7 mouse cellular contexts compared by ENCODE assay signal in the genomic region with DNA sequence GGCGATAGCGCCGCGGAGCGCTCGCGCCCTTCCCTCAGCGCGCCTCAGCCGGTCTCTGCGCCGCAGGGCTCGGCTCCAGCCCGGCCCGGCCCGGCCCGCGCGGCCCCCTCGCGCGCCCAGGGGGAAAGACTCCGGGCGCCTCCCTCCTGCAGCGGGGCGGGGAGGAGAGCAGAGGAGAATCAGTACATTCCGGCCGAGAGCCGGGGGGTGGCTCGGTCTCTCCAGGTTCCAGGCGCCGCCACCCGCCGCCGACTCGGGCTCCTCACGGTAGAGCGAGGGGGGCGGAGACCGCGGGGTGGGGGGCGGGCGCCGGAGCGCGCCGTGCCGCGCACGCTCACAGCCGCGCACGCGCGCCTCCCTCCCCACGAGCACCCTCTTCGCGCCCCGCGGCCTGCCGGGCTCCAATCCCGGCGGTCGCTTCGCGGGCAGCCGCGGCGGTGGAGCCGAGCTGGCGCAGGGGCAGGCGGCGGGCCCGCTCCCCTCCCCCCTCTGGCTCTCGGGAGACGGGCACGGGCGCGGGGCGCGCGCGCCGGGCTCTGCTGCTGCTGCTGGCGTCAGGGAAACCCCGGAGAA. TPM values are rescaled to one million over a fixed set of nuclear protein-coding genes. Genes with fewer than 3 reads are reported as not detected.
DNase-seq lines count a peak whose midpoint lies in the region; ATAC-seq and TF ChIP-seq lines count a peak whose summit lies in the region.

A gene (minus strand): TSS at position 283 of the 573 bp plus-strand sequence.

- peaks cover 11% of the 10 kb centered on the region for H3K4me1 ChIP-seq in bone marrow macrophage, adult 2 months (ENCODE audit: control insufficient read depth, insufficient read depth, low read length)
- peaks cover 22% of the 10 kb centered on the region for H3K4me1 ChIP-seq in embryonic facial prominence, embryonic 13.5 days
- peaks cover 13% of the 10 kb centered on the region; the same call in 1 of the 2 replicates for H3K4me1 ChIP-seq in kidney, embryonic 14.5 days (ENCODE audit: control insufficient read depth, insufficient read depth, low read length)
- H3K4me1 ChIP-seq in limb, embryonic 13.5 days: peaks cover 37% of the 10 kb centered on the region
- peaks cover 5% of the 10 kb centered on the region for H3K4me1 ChIP-seq in testis, adult 2 months (ENCODE audit: control insufficient read depth, insufficient read depth, low read length)

- H3K27ac ChIP-seq in bone marrow macrophage, adult 2 months (ENCODE audit: insufficient read depth, low read depth, low read length): peak within 1 kb of the TSS; percentile 91
- H3K27ac ChIP-seq in embryonic facial prominence, embryonic 13.5 days: peak within 1 kb of the TSS; percentile 100
- H3K27ac ChIP-seq in kidney, embryonic 14.5 days (ENCODE audit: low read depth, low read length): peak within 1 kb of the TSS; percentile 99
- peak within 1 kb of the TSS; percentile 100 for H3K27ac ChIP-seq in limb, embryonic 13.5 days
- peak within 1 kb of the TSS; percentile 91 for H3K27ac ChIP-seq in testis, adult 2 months (ENCODE audit: control insufficient read depth, insufficient read depth, low read depth, low read length)

- no peaks in the 10 kb centered on the region for H3K36me3 ChIP-seq in embryonic facial prominence, embryonic 13.5 days
- H3K36me3 ChIP-seq in kidney, embryonic 14.5 days (ENCODE audit: control insufficient read depth, insufficient read depth, low read length): no peaks in the 10 kb centered on the region
- H3K36me3 ChIP-seq in limb, embryonic 13.5 days: no peaks in the 10 kb centered on the region
- no peaks in the 10 kb centered on the region for H3K36me3 ChIP-seq in testis, adult 2 months (ENCODE audit: control insufficient read depth, insufficient read depth, low read length)

- peak within 1 kb of the TSS; percentile 63 for H3K4me3 ChIP-seq in bone marrow macrophage, adult 2 months (ENCODE audit: insufficient read depth, low read length)
- H3K4me3 ChIP-seq in embryonic facial prominence, embryonic 13.5 days: peak within 1 kb of the TSS; percentile 95
- peak within 1 kb of the TSS; percentile 94 for H3K4me3 ChIP-seq in kidney, embryonic 14.5 days (ENCODE audit: low read length)
- H3K4me3 ChIP-seq in limb, embryonic 13.5 days: peak within 1 kb of the TSS; percentile 97
- H3K4me3 ChIP-seq in testis, adult 2 months (ENCODE audit: control insufficient read depth, low read depth, low read length): peak within 1 kb of the TSS; percentile 69

- ATAC-seq in embryonic facial prominence, embryonic 13.5 days (ENCODE audit: insufficient number of reproducible peaks, insufficient read depth, low FRiP score, low TSS enrichment, low read depth): peak; percentile 93
- peak; percentile 91 for ATAC-seq in kidney, embryonic 14.5 days (ENCODE audit: low FRiP score, low TSS enrichment)
- peak; percentile 92 for ATAC-seq in limb, embryonic 13.5 days (ENCODE audit: low FRiP score, low read depth)

- DNase-seq in heart, adult 8-10 months (ENCODE audit: low spot score): peak; percentile 73
- DNase-seq in neural tube, embryonic 10.5 days (ENCODE audit: extremely low spot score, low spot score): peak; percentile 94

- H3K27me3 ChIP-seq in embryonic facial prominence, embryonic 13.5 days: no peaks in the 10 kb centered on the region
- no peaks in the 10 kb centered on the region for H3K27me3 ChIP-seq in kidney, embryonic 14.5 days (ENCODE audit: control insufficient read depth, insufficient read depth, low read length)
- no peaks in the 10 kb centered on the region for H3K27me3 ChIP-seq in limb, embryonic 13.5 days
- H3K27me3 ChIP-seq in testis, adult 2 months (ENCODE audit: control insufficient read depth, insufficient read depth, low read length): no peaks in the 10 kb centered on the region

- no peak for TF ChIP-seq CTCF in bone marrow macrophage, adult 2 months (IDR thresholded peaks at IDR 0.05; ENCODE audit: low read depth, low read length)
- TF ChIP-seq CTCF in testis, adult 2 months (IDR thresholded peaks at IDR 0.05; ENCODE audit: control insufficient read depth, insufficient read depth, insufficient replicate concordance, low read depth, low read length): no peak

- H3K4me2 ChIP-seq in embryonic facial prominence, embryonic 13.5 days: peak within 1 kb of the TSS; percentile 76
- peak within 1 kb of the TSS; percentile 49 for H3K4me2 ChIP-seq in kidney, embryonic 14.5 days (replicated peaks; ENCODE audit: low read depth, low read length)
- peak within 1 kb of the TSS; percentile 84 for H3K4me2 ChIP-seq in limb, embryonic 13.5 days (replicated peaks)

- TF ChIP-seq POLR2A in bone marrow macrophage, adult 2 months (IDR thresholded peaks at IDR 0.05; ENCODE audit: borderline replicate concordance, low read depth, low read length): no peak
- peak; percentile 58; the same call in 1 of the 2 replicates for TF ChIP-seq POLR2A in testis, adult 2 months (IDR thresholded peaks at IDR 0.05; ENCODE audit: control insufficient read depth, low read depth, low read length)

- 0% methylated on average over 40 of the region's 86 CpGs for WGBS in embryonic facial prominence, embryonic 13.5 days
- under 1% methylated on average over 51 of the region's 86 CpGs for WGBS in kidney, embryonic 14.5 days
- under 1% methylated on average over 39 of the region's 86 CpGs for WGBS in limb, embryonic 13.5 days

- peak within 1 kb of the TSS; percentile 97 for H3K9ac ChIP-seq in embryonic facial prominence, embryonic 13.5 days
- peak within 1 kb of the TSS; percentile 93 for H3K9ac ChIP-seq in kidney, embryonic 14.5 days (ENCODE audit: low read depth, low read length)
- H3K9ac ChIP-seq in limb, embryonic 13.5 days: peak within 1 kb of the TSS; percentile 99

- H3K9me3 ChIP-seq in embryonic facial prominence, embryonic 13.5 days: no peaks in the 10 kb centered on the region
- no peaks in the 10 kb centered on the region for H3K9me3 ChIP-seq in kidney, embryonic 14.5 days (ENCODE audit: control insufficient read depth, low read length)
- no peaks in the 10 kb centered on the region for H3K9me3 ChIP-seq in limb, embryonic 13.5 days

RNA-seq across cellular contexts. Expression of the gene that starts here (rescaled TPM):
- 0.51 and 0.88 TPM in 2 replicates for polyA plus RNA-seq in bone marrow macrophage, adult 2 months (2012; ENCODE audit: insufficient read depth, insufficient read length, missing spikeins)
- polyA plus RNA-seq in embryonic facial prominence, embryonic 13.5 days (2015; fragmentation: Nextera tagmentation; extraction: Ambion mirVana): 42.6 and 44.3 TPM in 2 replicates
- total RNA-seq in heart, adult 8-10 months (2022): 10 to 100 TPM; 43.4 to 53.8 (median 45.1) TPM
- 26.4 and 49.6 TPM in 2 replicates for polyA plus RNA-seq in kidney, embryonic 14.5 days (2014; fragmentation: Nextera tagmentation; extraction: Ambion mirVana)
- 47.7 and 51.2 TPM in 2 replicates for polyA plus RNA-seq in limb, embryonic 13.5 days (2015; fragmentation: Nextera tagmentation; extraction: Ambion mirVana)
- 12.9 and 17.5 TPM in 2 replicates for polyA plus RNA-seq in testis, adult 2 months (2012; rRNA removed)

Comparison
In these comparisons a context has a peak if more than half of its experiments do, and no peak if none do; other contexts are left out.
1. Peak in every context shown above with its lines: DNase-seq, ATAC-seq, H3K4me3 ChIP-seq and H3K27ac ChIP-seq.